Mouse (Mus musculus): ENCODE measurements around the gene Senp5.
"Not testable (repeated sequence)": the region's sequence is repeated elsewhere in the genome, so short reads cannot be mapped to it uniquely, and the experiment has no call there.

Gene Senp5

DNA sequence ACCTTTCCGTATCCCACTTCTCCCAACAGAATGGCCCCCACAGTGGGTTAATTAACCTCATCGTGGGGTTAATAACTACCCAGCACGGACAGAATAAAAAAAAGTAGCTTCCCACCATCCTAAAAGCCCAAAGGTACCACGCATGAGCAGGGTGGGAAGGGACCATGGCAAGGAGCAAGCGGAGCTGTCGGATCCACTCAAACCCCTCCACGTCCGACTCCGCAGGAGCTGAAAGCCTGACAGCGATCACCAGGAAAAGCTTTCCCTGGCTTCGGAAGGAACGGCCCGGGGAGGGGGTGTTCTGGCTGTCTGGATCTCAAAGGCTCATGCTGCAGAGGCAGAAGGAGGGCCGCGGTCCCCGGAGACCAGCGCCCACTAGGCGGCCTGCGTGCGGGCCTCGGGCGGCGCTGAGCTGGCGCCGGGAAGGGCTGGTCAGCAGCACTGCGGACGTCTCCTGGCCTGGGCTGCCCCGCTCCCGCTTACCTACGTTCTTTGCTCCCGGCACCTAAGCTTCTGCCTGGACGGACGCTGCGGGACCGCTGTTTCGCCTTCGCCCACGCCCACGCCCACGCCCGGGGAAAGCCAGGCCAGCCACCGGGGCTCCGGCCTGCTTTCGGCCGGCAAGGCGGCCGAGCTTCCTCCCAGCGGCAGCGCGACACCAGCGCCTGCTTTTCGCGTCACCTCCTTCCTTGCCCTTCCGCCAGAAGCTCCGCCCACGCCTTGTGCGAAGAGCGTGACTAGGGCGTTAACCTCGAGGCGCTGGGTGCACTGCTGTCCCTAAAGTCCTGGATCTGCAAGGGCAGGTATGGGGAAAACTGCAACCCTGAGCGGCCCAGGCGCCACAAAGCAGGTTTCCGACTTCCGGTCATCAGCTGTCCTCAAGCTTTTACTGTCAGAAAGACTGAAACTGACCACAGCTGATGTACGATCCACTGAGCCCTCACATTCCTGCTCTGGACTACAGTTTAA is at the start of gene Senp5:
Gene Senp5 (minus strand): TSS at position 779 of the 969 bp plus-strand sequence.
- peak; percentile 87 for DNase-seq (ENCODE audit: extremely low read depth, low read depth)

DNA sequence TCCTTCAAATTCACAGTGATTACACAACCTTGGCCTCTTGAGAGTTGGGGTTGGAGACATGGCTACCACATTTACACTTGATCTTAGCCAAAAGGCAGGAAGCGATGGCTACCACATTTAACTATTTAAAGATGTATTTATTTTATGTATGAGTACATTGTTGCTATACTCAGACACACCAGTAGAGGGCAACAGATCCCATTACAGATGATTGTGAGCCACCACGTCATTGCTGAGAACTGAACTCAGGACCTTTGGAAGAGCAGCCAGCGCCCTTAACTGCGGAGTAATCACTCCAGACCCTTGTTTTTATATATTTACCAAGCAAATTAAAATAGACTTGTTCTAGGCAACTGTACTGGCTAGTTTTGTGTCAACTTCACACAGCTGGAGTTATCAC is 39.3 kb upstream of the Senp5 start:
- no peak for DNase-seq (ENCODE audit: extremely low read depth, low read depth)

DNA sequence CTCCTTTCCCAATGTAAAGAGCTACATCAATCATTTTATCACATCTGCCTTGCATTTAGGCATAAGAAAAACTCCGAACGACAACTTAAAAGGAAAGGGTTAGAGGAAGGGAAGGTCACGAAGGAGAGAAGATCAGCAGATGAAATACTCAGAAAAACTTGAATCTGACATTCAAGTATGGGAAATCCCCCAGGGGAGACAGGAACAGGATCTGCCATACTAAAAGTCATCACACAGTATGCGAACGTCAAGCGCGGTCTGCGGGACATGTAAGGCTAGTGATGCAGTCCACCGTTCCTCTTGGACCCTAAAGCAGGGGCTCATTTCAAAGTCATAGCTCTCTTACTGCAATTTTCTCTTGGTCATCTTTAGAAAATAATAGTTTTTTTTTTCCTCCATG is 16.6 kb upstream of the Senp5 start:
- no peak for DNase-seq (ENCODE audit: extremely low read depth, low read depth)

DNA sequence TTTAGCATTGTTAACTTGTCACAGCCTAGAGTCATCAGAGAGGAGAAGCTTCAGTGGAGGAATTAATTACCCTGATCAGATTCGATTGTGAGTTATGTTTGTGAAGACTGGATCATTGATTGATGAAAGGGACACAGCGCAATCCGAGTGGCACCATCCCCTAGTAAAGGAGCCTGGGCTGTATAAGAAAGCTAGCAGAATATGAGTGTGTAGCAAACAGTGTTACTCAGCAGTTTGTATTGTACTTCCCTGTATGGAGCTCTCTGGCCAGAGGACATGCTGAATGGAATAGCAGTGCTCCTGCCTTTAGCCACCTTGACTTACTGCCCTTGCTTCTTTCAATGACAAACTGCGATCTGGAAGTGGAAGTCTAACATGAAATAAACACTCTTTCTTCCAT is 7.2 kb upstream of the Senp5 start:
- DNase-seq (ENCODE audit: extremely low read depth, low read depth): no peak

DNA sequence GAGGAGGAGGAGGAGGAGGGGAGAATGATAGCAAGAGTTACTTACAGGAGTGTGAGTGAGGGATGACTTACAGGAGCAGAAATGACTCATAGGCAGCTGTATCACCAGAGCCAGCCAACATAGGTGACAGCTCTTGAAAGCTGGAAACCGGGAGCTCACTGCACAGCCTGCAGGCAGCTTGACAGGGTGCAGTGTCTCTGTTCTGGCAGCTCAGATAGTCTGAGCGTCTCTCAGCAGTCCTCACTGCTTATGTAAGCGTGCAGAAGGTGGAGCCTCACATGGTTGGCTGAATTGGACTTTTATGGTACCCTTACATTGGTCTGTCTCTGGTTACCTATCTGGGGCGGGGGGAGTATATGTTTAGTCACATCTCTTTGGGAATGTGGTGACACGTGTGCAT is 6.8 kb upstream of the Senp5 start:
- DNase-seq (ENCODE audit: extremely low read depth, low read depth): no peak

DNA sequence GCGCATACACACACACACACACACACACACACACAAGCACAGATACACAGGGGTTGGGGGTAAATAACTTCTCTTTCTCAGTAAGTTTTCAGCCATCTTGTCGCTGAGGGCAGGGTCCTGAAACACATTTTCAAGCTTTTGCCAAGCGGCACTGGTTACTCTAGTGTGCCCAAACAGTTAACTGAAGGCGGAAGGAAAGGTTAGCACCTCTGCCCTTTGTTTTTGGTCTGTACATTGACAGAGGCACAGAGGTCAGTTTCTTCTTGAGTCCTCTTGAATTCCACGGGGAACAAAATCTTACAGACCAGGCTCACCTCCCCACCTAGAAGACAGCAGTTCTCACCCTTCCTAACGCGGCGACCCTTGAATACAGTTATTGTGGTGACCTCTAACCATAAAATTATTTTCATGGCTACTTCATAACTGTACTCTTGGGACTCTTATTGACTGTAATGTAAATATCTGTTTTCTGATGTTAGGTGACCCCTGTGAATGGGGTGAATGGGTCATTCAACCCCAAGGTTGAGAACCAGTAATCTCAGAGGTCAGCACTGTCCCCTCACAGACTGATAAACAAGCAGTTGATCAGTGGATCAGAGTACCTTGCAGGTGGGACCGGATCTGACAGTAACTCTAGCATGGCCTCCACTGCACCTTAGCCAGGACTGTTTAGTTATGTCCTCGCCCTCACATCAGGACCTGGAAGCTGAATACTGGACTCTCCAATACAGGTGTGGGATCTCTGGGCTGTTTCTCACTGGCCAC is 5.6 kb upstream of the Senp5 start:
- DNase-seq (ENCODE audit: extremely low read depth, low read depth): no peak

DNA sequence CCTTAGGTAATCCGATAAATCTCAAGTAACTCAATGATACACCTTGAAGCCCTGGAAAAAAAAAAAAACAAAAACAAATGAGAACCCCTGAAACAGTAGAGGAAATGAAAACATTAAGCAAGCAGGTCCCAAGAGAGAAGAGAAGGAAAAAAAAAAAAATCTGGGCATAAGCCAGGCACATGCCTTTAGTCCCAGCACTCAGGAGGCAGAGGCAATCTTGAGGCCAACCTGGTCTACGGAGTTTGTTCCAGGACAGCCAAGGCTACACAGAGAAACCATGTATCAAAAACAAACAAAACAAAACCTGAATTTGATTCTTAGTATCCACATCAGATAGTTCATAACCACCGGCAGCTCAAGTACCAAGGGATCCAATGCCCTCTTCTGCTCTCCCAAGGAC is 1.6 kb upstream of the Senp5 start:
- no peak for DNase-seq (ENCODE audit: extremely low read depth, low read depth)

DNA sequence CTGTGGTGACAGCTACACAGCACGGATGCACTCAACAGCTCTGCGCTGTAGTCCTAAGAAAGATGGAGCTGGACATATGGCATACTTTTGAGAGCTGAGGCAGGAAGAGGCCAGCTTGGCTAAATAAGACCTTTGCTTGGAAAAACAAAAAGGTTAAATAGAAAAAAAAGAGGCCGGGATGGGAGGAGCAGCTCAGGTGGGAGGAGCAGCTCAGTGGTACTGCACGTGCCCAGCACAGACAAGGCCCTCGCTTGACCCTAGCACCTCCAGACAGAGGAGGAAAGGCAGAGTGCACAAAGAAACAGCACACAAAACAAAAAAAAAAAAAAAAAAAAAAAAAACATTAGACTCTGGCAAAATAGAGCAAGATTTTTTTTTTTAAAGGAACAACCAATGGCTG is 6.7 kb downstream of the Senp5 start:
- DNase-seq (ENCODE audit: extremely low read depth, low read depth): no peak

DNA sequence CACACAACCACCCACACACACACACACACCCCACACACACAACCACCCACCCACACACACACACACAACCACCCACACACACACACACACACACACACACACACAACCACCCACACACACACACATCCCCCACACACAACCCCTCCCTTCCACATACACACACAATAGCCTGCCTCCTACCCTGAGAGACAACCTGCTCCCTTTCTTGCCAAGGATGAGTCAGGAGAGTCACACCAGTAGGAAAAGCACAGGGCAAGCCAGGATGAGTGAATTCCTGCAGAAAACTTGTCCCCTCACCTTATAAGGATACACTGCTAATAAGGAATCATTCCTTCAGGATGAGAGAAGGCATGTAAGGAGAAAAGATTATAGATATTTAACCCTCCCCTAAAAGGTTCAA is 9.1 kb downstream of the Senp5 start:
- no peak for DNase-seq (ENCODE audit: extremely low read depth, low read depth)

DNA sequence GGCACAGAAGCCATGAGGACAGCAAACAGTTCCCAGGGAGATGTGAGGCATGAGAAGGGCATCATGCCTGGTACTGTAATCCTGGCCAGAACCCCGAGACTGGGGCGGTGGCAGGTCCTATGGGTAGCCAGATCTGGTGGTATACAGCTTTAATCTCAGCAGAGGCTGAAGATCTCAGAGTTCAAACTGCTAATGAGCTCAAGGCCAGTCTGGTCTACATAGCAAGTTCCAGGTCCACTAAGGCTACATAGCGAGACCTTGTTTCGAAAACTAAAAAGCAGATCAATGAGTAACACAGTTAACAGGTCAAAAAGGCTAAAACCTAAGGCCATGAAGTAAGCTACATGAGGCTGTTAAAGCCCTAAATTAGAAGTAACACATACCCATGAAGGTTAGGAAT is 9.9 kb downstream of the Senp5 start:
- no peak for DNase-seq (ENCODE audit: extremely low read depth, low read depth)

DNA sequence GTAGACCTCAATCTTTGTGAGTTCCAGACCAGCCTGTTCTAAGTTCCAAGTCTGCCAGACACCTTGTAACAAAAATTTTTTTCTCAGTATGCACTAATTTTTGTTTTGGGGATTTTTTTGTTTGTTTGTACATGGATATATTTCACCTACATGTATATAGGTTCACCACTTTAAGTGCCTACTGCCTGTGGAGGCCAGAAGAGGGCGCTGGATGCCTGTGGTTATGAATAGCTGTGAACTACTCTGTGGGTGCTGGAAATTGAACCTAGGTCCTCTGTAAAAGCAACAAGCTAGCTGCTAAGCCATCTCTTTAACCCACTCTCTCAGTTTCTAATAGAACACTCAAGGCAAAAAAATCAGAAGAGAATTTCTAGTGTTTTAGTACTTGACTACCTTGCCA is 11.0 kb downstream of the Senp5 start:
- DNase-seq (ENCODE audit: extremely low read depth, low read depth): peak; percentile 16

DNA sequence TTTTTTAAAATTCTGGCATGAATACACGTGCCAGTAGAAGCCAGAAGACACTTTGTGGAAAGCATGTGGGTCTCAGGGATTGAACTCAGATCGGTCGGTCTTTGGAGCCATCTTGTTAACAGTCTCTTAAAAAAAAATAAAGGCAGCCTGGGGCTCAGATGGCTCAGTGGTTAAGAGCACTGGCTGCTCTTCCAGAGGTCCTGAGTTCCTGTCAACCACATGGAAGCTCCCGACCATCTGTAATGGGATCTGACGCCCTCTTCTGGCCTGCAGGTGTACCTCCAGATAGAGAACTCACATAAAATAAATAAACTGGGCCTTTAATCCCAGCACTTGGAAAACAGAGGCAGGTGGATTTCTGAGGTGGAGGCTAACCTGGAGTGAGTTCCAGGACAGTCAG is 22.1 kb downstream of the Senp5 start:
- no peak for DNase-seq (ENCODE audit: extremely low read depth, low read depth)

DNA sequence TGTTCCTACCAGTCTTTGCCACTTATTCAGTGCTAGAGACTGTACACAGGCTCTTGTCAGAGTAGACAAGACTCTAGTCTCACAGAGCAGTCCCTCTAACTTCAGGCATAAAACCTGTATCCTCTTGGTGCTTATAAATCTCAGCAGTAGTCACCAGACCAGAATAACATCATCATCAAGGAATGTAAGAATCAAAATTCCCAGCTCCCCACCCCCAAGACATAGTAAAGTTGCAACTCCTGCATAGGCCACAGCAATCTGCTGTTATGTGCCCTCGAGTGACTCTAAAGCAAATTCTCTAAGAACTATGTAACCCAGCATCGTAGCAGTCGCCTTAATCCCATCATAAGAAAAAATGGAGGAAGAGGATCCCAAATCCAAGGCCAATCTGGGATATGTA is 23.6 kb downstream of the Senp5 start:
- DNase-seq (ENCODE audit: extremely low read depth, low read depth): no peak

DNA sequence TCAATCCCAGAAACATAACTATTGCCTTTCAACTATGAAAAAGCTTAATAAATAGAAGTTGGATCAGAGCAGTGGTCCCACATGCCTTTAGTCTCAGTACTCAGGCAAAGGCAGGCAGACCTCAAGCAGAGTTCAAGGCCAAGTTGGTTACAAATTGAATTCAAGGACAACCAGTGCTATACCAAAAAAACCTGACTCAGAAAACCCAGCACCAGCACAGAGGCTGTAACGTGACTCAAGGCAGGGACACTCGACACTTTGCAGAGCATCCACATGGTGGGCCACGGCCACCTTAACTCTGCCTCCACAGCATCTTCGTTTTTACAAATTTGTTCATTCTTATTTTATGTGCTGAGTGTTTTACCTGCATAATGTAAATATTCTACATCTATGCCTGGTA is 27.8 kb downstream of the Senp5 start:
- DNase-seq (ENCODE audit: extremely low read depth, low read depth): no peak

DNA sequence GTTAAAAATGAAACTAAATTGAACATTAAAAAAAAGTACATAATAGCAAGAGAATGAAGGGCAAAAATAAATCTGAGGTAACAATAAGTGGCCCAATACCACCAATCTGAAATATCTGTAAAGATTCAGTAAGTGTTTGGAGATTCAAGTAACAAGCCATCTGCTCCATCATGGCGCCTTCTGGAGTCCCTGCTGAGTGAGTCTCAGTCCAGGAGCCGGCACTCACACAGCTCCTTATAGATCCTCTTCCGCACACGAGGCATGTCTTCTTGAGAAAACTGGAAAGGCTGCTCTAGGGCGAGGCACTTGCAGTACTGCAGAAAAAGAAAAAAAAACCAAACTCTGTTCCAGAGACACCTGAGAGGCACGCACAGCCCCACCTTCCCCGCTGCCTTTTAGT is 39.9 kb downstream of the Senp5 start:
- no peak for DNase-seq (ENCODE audit: extremely low read depth, low read depth)

DNA sequence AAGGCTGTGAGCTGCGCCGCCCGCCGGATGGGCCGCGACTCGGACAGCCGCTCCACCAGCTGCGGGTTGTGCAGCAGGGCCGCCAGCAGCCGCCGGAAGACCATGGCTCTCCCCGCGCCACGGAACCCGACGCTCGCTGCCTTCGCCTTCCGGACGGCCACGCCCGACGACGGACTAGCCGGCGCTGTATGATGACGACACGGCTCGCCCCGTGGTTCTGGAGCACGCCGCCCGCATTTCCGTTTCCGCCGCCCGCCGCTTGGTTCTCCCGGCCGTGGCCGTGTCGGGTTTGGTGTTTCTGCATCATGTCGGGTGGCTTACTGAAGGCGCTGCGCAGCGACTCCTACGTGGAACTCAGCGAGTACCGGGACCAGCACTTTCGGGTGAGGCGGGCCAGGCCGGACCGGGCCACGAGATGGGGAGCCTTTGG is 54.7 kb downstream of the Senp5 start, which contains the start of the genes 0610012G03Rik and Ncbp2:
Gene 0610012G03Rik (minus strand): TSS at position 150 of the 430 bp plus-strand sequence.
Gene Ncbp2 (plus strand): TSS at position 169 of the 430 bp plus-strand sequence.
- peak; percentile 71 for DNase-seq (ENCODE audit: extremely low read depth, low read depth)

DNA sequence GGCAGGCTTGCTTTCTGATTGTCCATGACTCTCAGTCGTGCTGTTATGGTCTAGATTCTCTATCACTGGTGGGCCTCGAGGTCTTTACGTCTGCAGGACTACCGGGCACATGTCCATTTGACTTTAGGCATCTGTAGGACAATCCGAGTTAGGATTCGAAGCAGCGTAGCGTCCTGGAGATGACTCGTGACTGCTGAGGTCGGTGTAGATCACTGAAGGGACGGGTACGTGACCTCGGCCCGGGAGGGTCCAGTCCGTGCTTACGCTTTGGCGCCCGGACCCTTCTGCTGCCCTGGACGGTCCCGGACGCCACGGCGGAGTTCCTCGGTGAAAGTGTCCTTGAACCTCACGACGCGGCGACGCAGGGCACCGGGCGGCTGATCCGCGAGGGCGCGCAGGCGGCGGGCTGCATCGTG is 55.2 kb downstream of the Senp5 start:
- peak; percentile 20 for DNase-seq (ENCODE audit: extremely low read depth, low read depth)

DNA sequence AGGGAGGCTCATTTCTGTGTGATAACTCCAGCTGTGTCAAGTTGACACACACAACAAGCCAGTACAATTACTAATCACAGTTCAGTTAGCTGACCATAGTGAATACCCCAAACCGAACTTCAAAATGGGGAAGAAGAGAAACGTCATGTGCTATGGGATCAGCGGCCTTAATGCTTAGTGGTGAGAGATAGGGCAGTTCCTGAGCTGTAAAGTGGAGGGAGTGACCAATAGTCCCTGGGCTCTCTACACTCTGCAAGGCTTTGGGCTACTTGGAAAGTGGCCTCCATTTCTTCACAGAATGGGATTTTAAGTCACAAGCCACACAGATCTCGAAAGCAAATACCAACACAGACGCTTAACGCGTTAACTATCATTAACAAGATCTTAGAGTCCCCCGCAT is 55.8 kb downstream of the Senp5 start:
- DNase-seq (ENCODE audit: extremely low read depth, low read depth): peak; percentile 52

DNA sequence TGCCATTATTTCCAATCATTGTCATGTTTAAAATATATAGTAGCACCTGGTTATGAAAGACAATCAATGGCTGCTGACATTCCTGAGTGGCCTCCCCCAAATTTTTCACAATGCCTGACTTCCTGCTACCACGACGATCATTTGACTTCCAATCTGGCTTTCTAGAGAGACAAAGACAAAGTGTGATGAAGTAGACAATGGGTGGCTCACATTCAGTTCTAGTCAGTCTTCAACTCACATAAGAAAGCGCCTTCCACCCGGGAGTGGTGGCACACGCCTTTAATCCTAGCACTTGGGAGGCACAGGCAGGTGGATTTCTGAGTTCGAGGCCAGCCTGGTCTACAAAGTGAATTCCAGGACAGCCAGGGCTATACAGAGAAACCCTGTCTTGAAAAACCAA is 57.1 kb downstream of the Senp5 start:
- DNase-seq (ENCODE audit: extremely low read depth, low read depth): not testable (repeated sequence)

DNA sequence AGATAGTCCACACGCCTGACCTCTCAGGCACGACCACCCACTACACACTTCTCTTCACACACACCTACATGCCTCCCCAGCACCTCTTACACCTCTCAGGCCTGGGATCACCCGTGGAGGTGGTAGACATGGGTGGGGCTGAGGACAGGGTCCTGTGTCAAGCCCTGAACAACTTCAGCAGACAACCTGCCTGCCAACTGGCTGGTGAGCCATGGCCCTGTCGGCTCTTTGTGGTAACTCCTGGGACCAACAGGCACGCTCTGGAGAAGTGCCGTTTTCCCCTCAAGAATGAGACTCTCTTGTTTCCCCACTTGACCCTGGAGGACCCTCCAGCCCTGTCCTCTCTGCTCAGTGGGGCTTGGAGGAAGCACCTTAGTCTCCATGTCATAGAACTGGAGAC is 57.7 kb downstream of the Senp5 start:
- DNase-seq (ENCODE audit: extremely low read depth, low read depth): no peak

DNA sequence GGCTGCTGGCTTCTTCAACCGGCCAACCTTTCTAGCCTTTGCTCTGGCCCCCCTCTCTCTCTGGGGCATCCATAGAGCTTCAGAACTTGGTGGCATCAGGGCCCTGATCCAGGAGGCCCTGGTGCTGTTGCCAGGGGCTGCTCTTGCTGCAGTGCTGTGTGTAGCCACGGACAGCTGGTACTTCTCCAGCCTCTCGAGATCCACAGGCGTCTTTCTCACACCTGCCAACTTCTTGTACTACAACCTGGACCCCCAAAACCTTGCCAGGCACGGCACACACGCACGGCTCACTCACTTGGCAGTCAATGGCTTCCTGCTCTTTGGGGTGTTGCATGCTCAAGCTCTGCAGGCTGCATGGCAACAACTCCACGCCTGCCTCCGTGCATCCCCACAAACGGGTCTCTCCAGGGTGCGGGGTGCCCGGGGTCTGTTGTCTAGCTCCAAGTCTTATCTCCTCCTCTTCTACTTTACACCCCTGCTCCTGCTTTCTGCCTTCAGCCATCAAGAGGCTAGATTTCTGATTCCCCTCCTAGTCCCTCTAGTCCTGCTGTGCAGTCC is 58.3 kb downstream of the Senp5 start:
- no peak for DNase-seq (ENCODE audit: extremely low read depth, low read depth)

DNA sequence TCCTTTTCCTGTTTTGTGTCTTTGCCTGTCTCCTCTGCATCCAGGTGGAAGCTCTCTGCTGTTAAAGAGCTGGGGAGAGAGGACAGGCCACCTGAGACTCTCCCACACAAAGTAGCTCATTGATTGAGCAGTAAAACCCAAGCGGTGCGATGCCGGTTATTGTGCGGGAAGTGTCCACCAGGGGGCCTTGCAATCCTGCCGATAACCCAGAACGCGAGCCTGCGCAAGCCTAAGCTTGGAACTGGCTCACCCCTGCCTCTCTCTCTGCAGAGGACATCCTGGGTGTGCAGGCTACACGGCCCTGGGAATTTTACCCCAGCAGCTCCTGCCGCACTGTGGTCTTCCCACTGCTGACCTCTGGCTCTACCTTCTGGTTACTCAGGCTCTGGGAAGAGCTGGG is 59.1 kb downstream of the Senp5 start:
- DNase-seq (ENCODE audit: extremely low read depth, low read depth): peak; percentile 43
